Mouse (Mus musculus) olfactory bulb, adult 2 months (tissue): Measurements from ENCODE around the gene Nol4l.

ENCODE experiments used
- CTCF ChIP-seq: fragments of 200-500 bp; IDR thresholded peaks from 2 replicates; pipeline ENCODE4 v1.5.1; 2012; ENCODE audit warnings: low read depth, mild to moderate bottlenecking, low read length, moderate library complexity; ENCODE audit not compliant: insufficient read depth
- POLR2A ChIP-seq: fragments of 200-500 bp; IDR thresholded peaks from 2 replicates; pipeline ENCODE4 v1.6.1; 2012; ENCODE audit warnings: mild to moderate bottlenecking, low read depth, low read length, moderate library complexity; ENCODE audit not compliant: insufficient read depth

- TF ChIP-seq CTCF, result no peak
- no peak for TF ChIP-seq POLR2A
Observed at GRCm38 (mm10) chr2:153492179-153492517, 37.6 kb downstream of the Nol4l start.
